Mouse (Mus musculus): ENCODE measurements at regions not wholly inside any gene's neighbourhood (a gene's known extent, or its start where the extent isn't known, plus 50 kb on each side); places are given as distances from the start of the nearest gene placed in this dataset.

GRCm38 (mm10) chr17:85823036-85823435 is 135.0 kb upstream of the Six2 start:
- Histone ChIP-seq H3K27me3 (ENCODE audit: control insufficient read depth, insufficient read depth, low read length) (no peaks in the 10 kb centered on the region), H3K4me2 (ENCODE audit: low read depth, low read length) (no peak overlapping the region), H3K36me3 (ENCODE audit: control insufficient read depth, insufficient read depth, low read length) (no peaks in the 10 kb centered on the region), H3K27ac (ENCODE audit: low read length) (no peak overlapping the region), H3K4me1 (ENCODE audit: control insufficient read depth, insufficient read depth, low read length) (peaks cover under 1% of the 10 kb centered on the region; the same call in 1 of the 2 replicates), H3K9me3 (replicated peaks; ENCODE audit: control insufficient read depth, low read length) (0 out of 2 replicates have a peak, but pooled peaks cover 5% of the 10 kb centered on the region), H3K9ac (ENCODE audit: low read length) (no peak overlapping the region), H3K4me3 (replicated peaks; ENCODE audit: low read length) (no peak overlapping the region)
- WGBS: 68% methylated on average over 19 of the region's 19 CpGs
- ATAC-seq (ENCODE audit: insufficient read depth, low FRiP score): no peak

- Histone ChIP-seq H3K9ac (ENCODE audit: low read length) (no peak overlapping the region), H3K4me2 (ENCODE audit: low read depth, low read length) (no peak overlapping the region), H3K27me3 (ENCODE audit: control insufficient read depth, insufficient read depth, low read length) (no peaks in the 10 kb centered on the region), H3K36me3 (ENCODE audit: control insufficient read depth, insufficient read depth, low read length) (no peaks in the 10 kb centered on the region), H3K4me3 (replicated peaks; ENCODE audit: low read length) (no peak overlapping the region), H3K9me3 (replicated peaks; ENCODE audit: control insufficient read depth, low read length) (0 out of 2 replicates have a peak, but pooled peaks cover 5% of the 10 kb centered on the region), H3K4me1 (ENCODE audit: control insufficient read depth, insufficient read depth, low read length) (peaks cover 2% of the 10 kb centered on the region; the same call in 1 of the 2 replicates), H3K27ac (ENCODE audit: low read length) (no peak overlapping the region)
- WGBS: 80% methylated on average over 4 of the region's 4 CpGs
- ATAC-seq (ENCODE audit: insufficient read depth, low FRiP score): no peak
Observed at GRCm38 (mm10) chr17:85821861-85822260, 133.8 kb upstream of the Six2 start.

GRCm38 (mm10) chr17:85818098-85818855 is 130.2 kb upstream of the Six2 start:
- 0 out of 2 replicates have a peak, but pooled peaks cover 5% of the 10 kb centered on the region for H3K9me3 ChIP-seq (replicated peaks; ENCODE audit: control insufficient read depth, low read length)
- ATAC-seq (ENCODE audit: insufficient read depth, low FRiP score): peak; percentile 68
- 0 out of 2 replicates have a peak overlapping the region, but pooled peaks have one; percentile 17 for H3K4me2 ChIP-seq (ENCODE audit: low read depth, low read length)
- H3K9ac ChIP-seq (ENCODE audit: low read length): no peak overlapping the region
- 63% methylated on average over 17 of the region's 17 CpGs for WGBS
- H3K27me3 ChIP-seq (ENCODE audit: control insufficient read depth, insufficient read depth, low read length): no peaks in the 10 kb centered on the region
- H3K36me3 ChIP-seq (ENCODE audit: control insufficient read depth, insufficient read depth, low read length): no peaks in the 10 kb centered on the region
- H3K27ac ChIP-seq (ENCODE audit: low read length): no peak overlapping the region
- H3K4me3 ChIP-seq (replicated peaks; ENCODE audit: low read length): no peak overlapping the region
- H3K4me1 ChIP-seq (ENCODE audit: control insufficient read depth, insufficient read depth, low read length): peaks cover 2% of the 10 kb centered on the region; the same call in 1 of the 2 replicates

- Histone ChIP-seq H3K9ac (ENCODE audit: low read length) (no peak overlapping the region), H3K27ac (ENCODE audit: low read length) (no peak overlapping the region), H3K36me3 (ENCODE audit: control insufficient read depth, insufficient read depth, low read length) (no peaks in the 10 kb centered on the region), H3K4me3 (replicated peaks; ENCODE audit: low read length) (no peak overlapping the region), H3K27me3 (ENCODE audit: control insufficient read depth, insufficient read depth, low read length) (no peaks in the 10 kb centered on the region), H3K9me3 (replicated peaks; ENCODE audit: control insufficient read depth, low read length) (0 out of 2 replicates have a peak, but pooled peaks cover 5% of the 10 kb centered on the region), H3K4me1 (ENCODE audit: control insufficient read depth, insufficient read depth, low read length) (peaks cover 2% of the 10 kb centered on the region; the same call in 1 of the 2 replicates), H3K4me2 (ENCODE audit: low read depth, low read length) (no peak overlapping the region)
- no peak for ATAC-seq (ENCODE audit: insufficient read depth, low FRiP score)
- WGBS: 88% methylated on average over 8 of the region's 8 CpGs
Observed at GRCm38 (mm10) chr17:85816521-85816920, 128.4 kb upstream of the Six2 start.

- peaks cover 2% of the 10 kb centered on the region; the same call in 1 of the 2 replicates for H3K4me1 ChIP-seq (ENCODE audit: control insufficient read depth, insufficient read depth, low read length)
- no peaks in the 10 kb centered on the region for H3K27me3 ChIP-seq (ENCODE audit: control insufficient read depth, insufficient read depth, low read length)
- H3K36me3 ChIP-seq (ENCODE audit: control insufficient read depth, insufficient read depth, low read length): no peaks in the 10 kb centered on the region
- no peak overlapping the region for H3K27ac ChIP-seq (ENCODE audit: low read length)
- H3K4me3 ChIP-seq (replicated peaks; ENCODE audit: low read length): no peak overlapping the region
- H3K9ac ChIP-seq (ENCODE audit: low read length): no peak overlapping the region
- 0 out of 2 replicates have a peak, but pooled peaks cover 5% of the 10 kb centered on the region for H3K9me3 ChIP-seq (replicated peaks; ENCODE audit: control insufficient read depth, low read length)
- no peak for ATAC-seq (ENCODE audit: insufficient read depth, low FRiP score)
- 84% methylated on average over 8 of the region's 8 CpGs for WGBS
- H3K4me2 ChIP-seq (ENCODE audit: low read depth, low read length): no peak overlapping the region
Observed at GRCm38 (mm10) chr17:85816056-85816455, 128.0 kb upstream of the Six2 start.

- 79% methylated on average over 5 of the region's 5 CpGs for WGBS
- ATAC-seq (ENCODE audit: insufficient read depth, low FRiP score): no peak
- Histone ChIP-seq H3K4me3 (replicated peaks; ENCODE audit: low read length) (no peak overlapping the region), H3K36me3 (ENCODE audit: control insufficient read depth, insufficient read depth, low read length) (no peaks in the 10 kb centered on the region), H3K27ac (ENCODE audit: low read length) (no peak overlapping the region), H3K4me1 (ENCODE audit: control insufficient read depth, insufficient read depth, low read length) (no peaks in the 10 kb centered on the region), H3K9ac (ENCODE audit: low read length) (no peak overlapping the region), H3K4me2 (ENCODE audit: low read depth, low read length) (no peak overlapping the region), H3K9me3 (replicated peaks; ENCODE audit: control insufficient read depth, low read length) (no peaks in the 10 kb centered on the region), H3K27me3 (ENCODE audit: control insufficient read depth, insufficient read depth, low read length) (peaks cover 6% of the 10 kb centered on the region; the same call in 1 of the 2 replicates)
Observed at GRCm38 (mm10) chr17:85808580-85808979, 120.5 kb upstream of the Six2 start.

- Histone ChIP-seq H3K9ac (ENCODE audit: low read length) (no peak overlapping the region), H3K36me3 (ENCODE audit: control insufficient read depth, insufficient read depth, low read length) (no peaks in the 10 kb centered on the region), H3K4me1 (ENCODE audit: control insufficient read depth, insufficient read depth, low read length) (no peaks in the 10 kb centered on the region), H3K9me3 (replicated peaks; ENCODE audit: control insufficient read depth, low read length) (no peaks in the 10 kb centered on the region), H3K4me3 (replicated peaks; ENCODE audit: low read length) (no peak overlapping the region), H3K27me3 (ENCODE audit: control insufficient read depth, insufficient read depth, low read length) (peaks cover 18% of the 10 kb centered on the region), H3K4me2 (ENCODE audit: low read depth, low read length) (no peak overlapping the region), H3K27ac (ENCODE audit: low read length) (no peak overlapping the region)
- 63% methylated on average over 13 of the region's 13 CpGs for WGBS
- no peak for ATAC-seq (ENCODE audit: insufficient read depth, low FRiP score)
Observed at GRCm38 (mm10) chr17:85805726-85806359, 117.8 kb upstream of the Six2 start.

GRCm38 (mm10) chr17:85804631-85805030 is 116.6 kb upstream of the Six2 start:
- no peak overlapping the region for H3K27ac ChIP-seq (ENCODE audit: low read length)
- WGBS: 63% methylated on average over 4 of the region's 4 CpGs
- no peaks in the 10 kb centered on the region for H3K9me3 ChIP-seq (replicated peaks; ENCODE audit: control insufficient read depth, low read length)
- no peaks in the 10 kb centered on the region for H3K36me3 ChIP-seq (ENCODE audit: control insufficient read depth, insufficient read depth, low read length)
- H3K4me1 ChIP-seq (ENCODE audit: control insufficient read depth, insufficient read depth, low read length): peaks cover 5% of the 10 kb centered on the region; the same call in 1 of the 2 replicates
- peaks cover 27% of the 10 kb centered on the region for H3K27me3 ChIP-seq (ENCODE audit: control insufficient read depth, insufficient read depth, low read length)
- no peak overlapping the region for H3K4me3 ChIP-seq (replicated peaks; ENCODE audit: low read length)
- no peak overlapping the region for H3K4me2 ChIP-seq (ENCODE audit: low read depth, low read length)
- ATAC-seq (ENCODE audit: insufficient read depth, low FRiP score): no peak
- no peak overlapping the region for H3K9ac ChIP-seq (ENCODE audit: low read length)

- peaks cover 39% of the 10 kb centered on the region for H3K27me3 ChIP-seq (ENCODE audit: control insufficient read depth, insufficient read depth, low read length)
- peak overlapping the region; percentile 80; the same call in 1 of the 2 replicates for H3K4me2 ChIP-seq (ENCODE audit: low read depth, low read length)
- H3K27ac ChIP-seq (ENCODE audit: low read length): peak overlapping the region; percentile 34; the same call in 1 of the 2 replicates
- H3K36me3 ChIP-seq (ENCODE audit: control insufficient read depth, insufficient read depth, low read length): no peaks in the 10 kb centered on the region
- H3K4me3 ChIP-seq (replicated peaks; ENCODE audit: low read length): no peak overlapping the region
- 78% methylated on average over 8 of the region's 8 CpGs for WGBS
- H3K9ac ChIP-seq (ENCODE audit: low read length): no peak overlapping the region
- peaks cover 6% of the 10 kb centered on the region; the same call in 1 of the 2 replicates for H3K4me1 ChIP-seq (ENCODE audit: control insufficient read depth, insufficient read depth, low read length)
- ATAC-seq (ENCODE audit: insufficient read depth, low FRiP score): no peak
- no peaks in the 10 kb centered on the region for H3K9me3 ChIP-seq (replicated peaks; ENCODE audit: control insufficient read depth, low read length)
Observed at GRCm38 (mm10) chr17:85801734-85802133, 113.7 kb upstream of the Six2 start.

Measured in stomach, embryonic 16.5 days (tissue).